Mouse (Mus musculus) testis, adult 10 weeks (tissue): ENCODE measurements around the gene Fam117a. TPM values are rescaled to one million over a fixed set of nuclear protein-coding genes. Genes with fewer than 3 reads are reported as not detected.

Experiments used
- polyA plus RNA-seq: library from polyadenylated mRNA; stranded (reverse); fragments of 350-450 nt; fragmentation: Illumina TruSeq; extraction: RNeasy Lipid Tissue Mini Kit (QIAGEN cat#74804); gene quantifications from one replicate; pipeline ENCODE4 v1.2.3, GENCODE M21; 2014; ENCODE audit warnings: low read depth, low replicate concordance

Gene Fam117a
- 1.2 TPM for polyA plus RNA-seq

DNA sequence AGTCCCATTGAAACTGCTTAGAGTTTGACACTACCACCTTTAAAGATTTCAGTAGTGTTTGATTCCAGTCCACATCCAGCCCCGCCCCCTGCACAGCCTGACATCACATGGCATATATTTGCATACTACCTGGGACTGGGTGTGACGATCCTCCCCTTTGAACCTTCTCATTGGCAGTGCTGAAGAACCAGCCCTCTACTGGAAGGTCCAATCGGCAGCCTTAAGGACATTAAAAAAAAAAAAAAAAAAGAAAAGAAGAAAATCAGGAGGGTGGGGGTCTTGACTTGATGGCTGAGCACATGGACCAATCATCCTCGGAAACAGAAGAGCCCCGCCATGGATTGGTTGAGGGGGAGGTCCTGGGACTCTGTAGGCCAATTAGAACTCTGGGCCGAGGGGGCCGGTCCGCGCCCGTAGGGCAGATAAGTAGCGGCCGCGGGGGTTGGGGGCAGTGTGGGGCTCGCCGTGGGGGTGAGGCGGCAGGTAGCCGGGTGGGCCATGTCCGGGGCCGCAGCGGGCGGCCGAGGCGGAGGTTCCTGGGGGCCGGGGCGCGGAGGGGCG is at the start of gene Fam117a:
Gene Fam117a (plus strand): TSS at position 451 of the 561 bp plus-strand sequence.

DNA sequence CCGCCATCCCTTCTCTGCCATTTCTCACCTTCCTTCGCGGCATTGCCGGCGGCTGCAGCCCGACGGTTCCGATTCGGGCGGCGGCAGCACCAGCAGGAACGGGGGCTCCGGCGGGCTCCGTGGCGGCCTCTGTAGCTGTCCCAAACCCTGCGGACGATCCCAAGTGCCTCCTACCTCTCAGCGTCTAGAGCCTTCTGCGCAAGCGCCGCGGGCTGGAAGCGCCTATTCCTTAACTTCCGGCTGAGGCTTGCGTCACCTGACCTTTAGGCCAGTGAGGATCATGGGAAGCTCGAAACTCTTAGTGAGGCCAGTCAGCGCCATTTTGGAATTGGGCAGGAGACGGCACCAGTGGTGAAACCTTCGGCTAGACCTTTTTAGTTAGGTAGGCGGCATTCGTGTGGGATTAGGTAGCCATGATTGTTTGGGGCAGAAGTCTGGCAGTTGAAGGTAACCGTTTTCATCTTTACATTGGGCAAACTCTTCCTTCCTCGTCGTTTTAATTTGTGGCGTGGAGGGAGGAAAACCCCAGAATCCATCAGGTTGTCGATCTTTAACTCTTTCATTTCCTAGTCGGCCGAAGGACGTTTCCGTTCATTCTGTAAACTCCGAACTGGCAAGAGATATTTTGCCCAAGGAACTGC is 26.7 kb upstream of the Fam117a start, which contains the start of gene Kat7:
Gene Kat7 (minus strand): TSS at position 240 of the 641 bp plus-strand sequence.

DNA sequence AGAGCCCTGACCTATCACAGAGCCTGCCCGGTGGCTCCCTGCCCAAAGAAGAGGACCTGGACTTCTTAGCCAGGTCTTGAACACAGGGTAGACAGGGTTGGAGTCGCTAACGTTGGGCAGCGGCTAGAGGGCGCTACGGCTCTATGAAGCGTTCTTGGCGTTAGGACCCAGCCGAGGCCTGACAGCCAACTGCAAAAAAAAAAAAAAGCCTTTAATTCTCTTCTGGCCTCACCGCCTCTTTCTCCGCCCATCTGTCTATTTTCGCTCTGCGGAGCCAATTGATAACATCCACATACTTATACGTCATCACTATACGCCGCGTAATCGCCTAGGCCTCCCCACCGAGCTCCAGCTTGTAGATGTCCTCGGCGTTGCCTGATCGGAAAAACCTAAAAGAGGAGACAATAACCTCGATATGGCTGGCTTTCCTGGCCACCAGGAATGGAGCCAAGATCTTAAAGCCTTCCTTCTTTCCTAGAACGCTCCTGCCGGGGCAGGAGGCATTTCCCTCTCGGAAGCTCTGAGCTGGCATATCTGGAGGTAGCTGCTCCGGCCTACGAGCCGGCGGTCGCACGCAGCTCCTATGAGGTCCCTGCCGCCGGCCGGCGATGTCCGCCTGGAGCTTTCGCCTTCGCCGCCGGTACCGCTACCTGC is 47.6 kb downstream of the Fam117a start, which contains the start of gene Slc35b1:
Gene Slc35b1 (plus strand): TSS at position 374 of the 654 bp plus-strand sequence.

DNA sequence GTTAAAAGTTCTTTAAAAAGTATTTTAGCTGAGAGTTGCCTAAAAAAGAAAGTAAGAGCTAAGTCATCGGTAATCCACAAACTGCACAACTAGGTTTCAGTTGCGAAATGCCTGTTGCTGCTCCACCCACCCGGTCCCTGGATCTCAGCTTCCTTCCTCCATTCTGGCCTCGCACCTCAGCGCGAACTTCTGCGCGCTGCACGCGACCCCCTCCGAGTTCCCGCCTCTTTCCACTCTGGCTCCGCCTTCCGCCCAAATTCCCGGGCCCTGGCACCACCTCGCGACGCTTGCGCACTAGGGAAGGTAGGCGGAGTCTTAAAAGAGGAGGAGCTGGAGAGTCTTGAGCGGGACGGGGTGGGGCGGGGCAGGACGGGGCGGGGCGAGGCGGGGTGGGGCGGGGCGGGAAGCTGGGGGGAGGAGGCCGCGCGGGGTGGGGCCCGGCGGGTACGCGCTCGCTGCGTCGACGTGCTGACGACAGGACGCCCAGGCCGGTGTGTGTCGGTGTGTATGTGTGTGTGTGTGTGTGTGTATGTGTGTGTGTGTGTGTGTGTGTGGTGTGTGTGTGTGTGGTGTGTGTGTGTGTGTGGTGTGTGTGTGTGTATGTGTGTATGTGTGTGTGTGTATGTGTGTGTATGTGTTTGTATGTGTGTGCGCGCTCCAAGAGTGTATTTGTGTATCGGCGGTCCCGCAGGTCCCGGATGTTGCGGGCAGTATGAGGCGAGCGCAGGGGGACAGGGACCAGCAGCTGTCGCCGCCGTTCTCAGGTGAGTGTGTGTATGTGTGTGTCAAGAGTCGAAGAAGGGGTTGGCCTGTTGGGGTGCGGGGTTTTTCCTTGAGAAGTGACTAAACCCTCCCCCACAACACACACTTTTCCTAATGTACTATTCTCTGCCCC is 77.1 kb downstream of the Fam117a start, which contains the start of gene Spop:
Gene Spop (plus strand): TSS at position 440 of the 895 bp plus-strand sequence.

Other genes with a start within 250 kb of the Fam117a start
- gene Dlx3, start 216.9 kb upstream of the Fam117a start, polyA plus RNA-seq, result not detected
- 1.1 TPM for gene Dlx4, start 190.8 kb upstream of the Fam117a start, polyA plus RNA-seq
- gene Tac4, start 75.5 kb upstream of the Fam117a start, polyA plus RNA-seq, result not detected
- 121 TPM for gene Kat7, start 26.8 kb upstream of the Fam117a start, polyA plus RNA-seq
- 22.6 TPM for gene Slc35b1, start 47.7 kb downstream of the Fam117a start, polyA plus RNA-seq
- 32.6 TPM for gene Spop, start 77.1 kb downstream of the Fam117a start, polyA plus RNA-seq
- not detected for gene Nxph3, start 177.6 kb downstream of the Fam117a start, polyA plus RNA-seq